Mouse (Mus musculus) frontal cortex, postnatal 25 days (tissue): ENCODE data around the gene Nav2.

ENCODE experiments used
- DNase-seq, 2 experiments: peaks; one replicate each; pipeline ENCODE4 v3.0.0; 2022; ENCODE audit warnings: low spot score in 2 of 2

The Nav2 gene

DNA sequence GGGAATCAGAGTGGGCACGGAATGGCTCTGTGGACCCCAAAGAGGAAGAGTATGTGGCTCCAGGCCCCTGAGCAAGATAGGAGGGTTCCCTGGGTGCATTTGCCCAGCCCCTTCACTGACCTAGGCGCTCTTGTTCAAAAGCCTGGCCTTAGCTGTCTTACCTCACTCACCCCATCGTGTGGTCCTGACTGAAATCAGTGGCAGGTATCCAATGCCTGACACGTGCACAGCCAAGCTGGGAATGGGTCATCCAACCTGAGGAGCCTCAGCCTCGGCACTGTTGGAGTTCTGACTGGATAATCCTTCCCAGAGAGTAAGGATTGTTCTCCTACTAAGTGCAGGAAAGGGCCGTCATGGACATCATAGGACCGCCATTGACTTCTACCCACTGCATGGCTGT lies 485.3 kb downstream of the Nav2 start:
- no peak for DNase-seq

- no peak for DNase-seq
These were observed 487.7 kb downstream of the Nav2 start for GRCm38 (mm10) chr7:49396202-49396601.

- DNase-seq = no peak
These were observed 489.0 kb downstream of the Nav2 start for GRCm38 (mm10) chr7:49397441-49398003.

DNA sequence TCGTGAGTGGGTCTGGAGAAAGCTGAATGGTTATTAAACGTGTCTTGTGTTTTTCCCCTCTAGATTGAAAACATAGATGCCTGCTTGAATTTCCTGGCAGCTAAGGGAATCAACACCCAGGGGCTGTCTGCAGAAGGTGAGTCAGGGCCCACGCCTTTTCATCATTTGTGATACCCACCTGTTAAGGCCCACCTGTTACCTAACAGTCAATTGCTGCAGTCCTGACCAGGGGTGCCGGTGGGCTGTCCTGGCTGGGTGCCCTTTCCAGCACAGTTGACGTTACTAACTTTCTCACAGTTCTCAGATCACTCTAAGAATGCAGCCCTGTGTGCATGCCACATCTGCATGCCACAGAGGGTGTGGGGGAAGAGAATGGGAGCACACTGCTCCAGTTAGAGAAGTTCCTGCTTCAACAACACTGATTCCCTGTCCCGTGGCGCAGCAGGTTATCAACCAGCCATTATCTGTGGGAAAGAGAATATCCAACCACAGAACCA lies 489.6 kb downstream of the Nav2 start:
- no peak for DNase-seq

- DNase-seq = peak in 1 of 2 experiments; percentile 66
These were observed 490.8 kb downstream of the Nav2 start for GRCm38 (mm10) chr7:49399314-49399713.

DNA sequence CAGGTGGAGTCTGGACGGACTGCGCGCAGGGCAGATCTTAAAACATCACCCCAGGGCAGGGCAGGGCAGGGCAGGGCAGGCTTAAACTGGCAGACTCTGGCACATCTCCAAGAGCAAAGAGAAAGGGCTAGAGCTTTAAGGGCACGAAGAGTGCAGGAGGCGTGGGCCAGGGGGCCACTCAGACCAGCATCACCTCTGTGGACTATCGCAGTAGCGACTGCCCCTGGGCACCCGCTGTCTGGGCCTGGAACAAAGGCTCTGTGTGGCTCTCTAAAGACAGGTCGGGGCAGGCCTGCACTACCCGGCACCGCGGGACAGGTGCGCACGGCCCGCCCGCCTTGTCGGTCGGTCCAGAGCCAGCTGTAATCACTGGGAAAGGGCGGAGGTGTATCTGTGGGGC lies 491.9 kb downstream of the Nav2 start:
- DNase-seq = no peak

- DNase-seq = no peak
These were observed 494.0 kb downstream of the Nav2 start for GRCm38 (mm10) chr7:49402526-49402925.

DNA sequence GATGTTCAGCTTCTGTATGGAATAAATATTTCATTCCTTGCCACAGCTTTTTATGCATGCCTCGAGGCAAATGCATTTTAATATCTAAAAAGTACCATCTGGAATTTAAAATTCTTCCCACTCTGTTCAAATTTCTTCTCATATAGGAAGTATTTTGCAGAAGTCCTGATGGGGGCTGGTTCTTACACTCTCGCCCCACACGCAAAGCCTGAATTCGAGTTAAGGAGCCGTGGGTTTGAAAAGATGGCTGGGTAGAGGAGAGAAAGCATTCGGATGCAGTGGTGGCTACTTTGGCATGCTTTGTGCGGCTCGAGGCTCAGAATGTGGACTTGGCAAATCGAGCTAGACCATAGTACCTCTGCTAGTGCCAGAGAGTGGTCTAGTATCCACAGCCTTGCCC lies 499.2 kb downstream of the Nav2 start:
- no peak for DNase-seq

DNA sequence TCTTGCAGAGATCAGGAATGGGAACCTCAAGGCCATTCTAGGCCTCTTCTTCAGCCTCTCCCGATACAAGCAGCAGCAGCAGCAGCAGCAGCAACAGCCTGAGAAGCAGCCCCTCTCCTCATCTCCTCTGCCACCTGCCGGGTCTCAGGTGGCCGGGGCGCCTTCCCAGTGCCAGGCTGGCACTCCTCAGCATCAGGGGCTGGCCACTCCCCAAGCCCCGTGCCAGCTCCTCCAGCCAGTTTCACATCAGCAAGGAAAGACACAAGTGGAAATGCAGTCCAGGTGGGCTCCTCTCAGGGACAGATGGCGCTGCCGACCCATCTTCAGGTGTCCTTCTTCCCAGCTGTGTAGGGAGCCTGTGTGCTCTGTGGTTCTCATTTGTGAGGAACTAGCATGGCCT lies 500.1 kb downstream of the Nav2 start:
- no peak for DNase-seq

DNA sequence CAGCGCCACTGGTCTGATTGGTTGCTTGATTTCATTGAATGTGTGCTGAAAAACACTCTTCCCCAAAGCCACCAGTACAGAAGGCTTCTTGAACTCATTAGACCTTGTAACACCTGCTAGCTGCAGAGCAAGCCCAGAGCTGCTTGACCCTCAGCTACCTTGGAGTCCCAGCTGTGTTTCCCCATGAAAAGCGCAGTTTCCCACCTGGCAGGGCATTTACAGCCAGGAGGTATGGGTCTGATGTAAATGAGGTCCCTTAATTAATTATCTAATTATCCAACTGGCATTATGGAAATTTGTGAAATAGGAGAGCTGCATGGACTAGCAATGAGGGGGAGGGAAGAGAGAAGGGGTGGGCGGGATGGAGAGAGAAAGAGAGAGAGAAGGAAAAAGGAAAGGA lies 500.7 kb downstream of the Nav2 start:
- DNase-seq = no peak

- no peak for DNase-seq
These were observed 501.7 kb downstream of the Nav2 start for GRCm38 (mm10) chr7:49410188-49410587.

DNA sequence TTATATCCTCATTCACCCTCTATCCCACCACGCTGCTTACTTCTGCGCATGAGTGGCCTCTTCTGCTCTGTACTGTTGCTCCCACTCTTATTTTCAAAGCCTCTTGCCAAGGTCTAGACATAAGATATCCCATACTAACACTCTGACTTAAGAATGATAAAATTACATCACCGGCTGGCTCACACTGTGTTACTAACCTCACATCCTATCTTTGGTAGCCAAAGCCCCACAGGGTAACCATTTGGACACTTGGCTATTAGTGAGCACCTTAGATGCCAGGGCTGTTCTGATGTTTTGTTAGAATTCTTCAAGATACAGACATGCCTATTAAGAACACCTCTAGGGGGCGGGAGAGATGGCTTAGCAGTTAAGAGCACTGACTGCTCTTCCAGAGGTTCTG lies 502.4 kb downstream of the Nav2 start:
- DNase-seq = no peak

- no peak for DNase-seq
These were observed 503.3 kb downstream of the Nav2 start for GRCm38 (mm10) chr7:49411803-49412202.

DNA sequence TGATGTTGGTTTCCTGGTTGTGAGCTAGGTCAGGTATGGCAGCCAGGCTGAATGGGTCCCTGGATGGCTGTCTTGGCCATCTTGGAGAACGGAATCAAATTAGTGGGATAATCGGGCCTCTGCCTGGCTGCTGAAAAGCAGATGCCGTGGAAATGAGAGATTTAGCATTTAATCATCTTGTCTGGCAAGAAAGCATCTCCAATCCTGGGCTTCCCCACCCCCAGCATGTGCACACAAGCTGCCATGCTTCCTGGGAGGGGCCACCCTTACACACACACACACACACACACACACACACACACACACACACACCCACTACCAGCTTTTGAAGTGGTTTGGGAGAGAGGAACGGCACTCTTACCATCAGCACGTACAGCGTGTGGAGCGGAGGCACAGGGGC lies 506.6 kb downstream of the Nav2 start:
- no peak for DNase-seq

- no peak for DNase-seq
These were observed 507.2 kb downstream of the Nav2 start for GRCm38 (mm10) chr7:49415716-49416115.

GRCm38 (mm10) chr7:49418841-49419240 lies 510.3 kb downstream of the Nav2 start:
- no peak for DNase-seq

GRCm38 (mm10) chr7:49420139-49420802 lies 511.8 kb downstream of the Nav2 start:
- no peak for DNase-seq

- DNase-seq = no peak
These were observed 512.7 kb downstream of the Nav2 start for GRCm38 (mm10) chr7:49421261-49421660.

DNA sequence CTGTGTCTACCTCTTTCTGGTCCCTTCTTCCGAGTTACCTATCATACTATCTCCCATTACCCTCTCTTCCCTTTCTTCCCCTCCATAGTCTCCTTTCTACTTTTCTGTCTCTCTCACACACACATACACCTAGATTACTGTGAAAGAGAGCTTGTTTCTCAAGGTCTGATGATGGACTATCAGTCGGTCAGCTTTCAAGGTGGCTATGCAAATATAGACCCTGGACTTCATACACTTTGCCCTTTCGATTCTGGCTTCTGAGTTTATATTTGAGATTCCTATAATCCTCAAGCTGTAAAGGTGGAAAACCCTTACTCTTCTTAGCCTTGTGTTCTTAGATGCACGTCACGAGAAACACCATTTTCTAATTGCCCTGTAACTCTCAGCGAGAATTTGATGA lies 515.4 kb downstream of the Nav2 start:
- no peak for DNase-seq

GRCm38 (mm10) chr7:49426060-49426459 lies 517.5 kb downstream of the Nav2 start:
- DNase-seq = no peak

- DNase-seq = no peak
These were observed 519.3 kb downstream of the Nav2 start for GRCm38 (mm10) chr7:49427843-49428242.

GRCm38 (mm10) chr7:49428947-49429346 lies 520.4 kb downstream of the Nav2 start:
- DNase-seq = no peak

DNA sequence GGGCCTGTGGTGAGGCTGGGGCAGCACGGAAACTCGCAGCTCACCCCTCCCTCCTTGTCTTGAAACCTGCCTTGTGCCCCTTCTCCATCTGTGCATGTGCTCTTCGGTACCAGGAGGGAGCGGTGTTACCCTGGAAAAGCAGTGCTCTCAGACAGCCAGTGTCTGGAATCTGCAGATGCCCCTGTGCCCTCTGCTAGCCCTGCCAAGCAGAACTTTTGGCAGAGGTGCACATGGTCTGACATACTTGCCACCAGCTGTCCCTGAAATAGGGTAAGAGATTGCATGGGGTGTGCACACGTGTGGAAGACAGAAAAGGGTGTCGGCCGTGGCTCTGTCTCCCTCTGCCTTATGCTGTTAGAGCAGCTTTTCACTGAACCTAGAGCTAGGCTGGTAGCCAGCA lies 522.3 kb downstream of the Nav2 start:
- no peak for DNase-seq

DNA sequence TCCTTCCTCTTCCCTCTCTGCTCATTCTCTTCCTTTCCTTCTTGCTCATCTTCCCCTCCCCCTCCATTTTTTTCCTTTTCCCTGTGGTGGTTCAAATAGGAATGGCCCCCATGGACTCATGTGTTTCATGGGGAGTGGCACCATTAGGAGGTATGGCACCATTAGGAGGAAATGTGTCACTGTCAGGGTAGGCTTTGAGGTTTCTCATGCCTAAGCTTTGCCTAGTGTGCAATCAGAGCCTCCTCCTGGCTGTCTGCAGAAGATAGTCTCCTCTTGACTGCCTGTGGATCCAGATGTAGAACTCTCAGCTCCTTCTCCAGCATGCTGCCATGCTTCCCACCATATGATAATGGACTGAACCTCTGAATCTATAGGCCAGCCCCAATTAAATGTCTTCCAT lies 525.4 kb downstream of the Nav2 start:
- no peak for DNase-seq
